Mouse (Mus musculus) myocyte (in vitro differentiated cells): ENCODE data around the gene 4932414N04Rik.

Source experiments
- CEBPB ChIP-seq: IDR thresholded peaks from 2 replicates; pipeline ENCODE4 v1.6.1; 2011; ENCODE audit warnings: mild to moderate bottlenecking, moderate library complexity; ENCODE audit not compliant: poor library complexity, insufficient read depth, severe bottlenecking
- E2F4 ChIP-seq: IDR thresholded peaks from one replicate; pipeline ENCODE4 v1.6.1; 2011; ENCODE audit warnings: mild to moderate bottlenecking, control low read depth, moderate library complexity; ENCODE audit not compliant: insufficient read depth
- MAX ChIP-seq: IDR thresholded peaks from one replicate; pipeline ENCODE4 v1.6.1; 2011; ENCODE audit warnings: low read depth, mild to moderate bottlenecking, control low read depth
- MYOD1 ChIP-seq, 3 experiments: IDR thresholded peaks; one replicate each; pipeline ENCODE4 v1.6.1; 2011; ENCODE audit warnings: control low read depth in 2 of 3, low read depth in 2 of 3, mild to moderate bottlenecking in 2 of 3, moderate library complexity in 1 of 3; ENCODE audit not compliant: insufficient read length in 2 of 3, control insufficient read depth in 1 of 3
- MYOG ChIP-seq, 3 experiments: IDR thresholded peaks; one replicate each; pipeline ENCODE4 v1.6.1; 2011; ENCODE audit warnings: control low read depth in 2 of 3, low read depth in 2 of 3, mild to moderate bottlenecking in 2 of 3; ENCODE audit not compliant: insufficient read length in 2 of 3, control insufficient read depth in 1 of 3, insufficient read depth in 1 of 3
- POLR2A ChIP-seq: IDR thresholded peaks from one replicate; pipeline ENCODE4 v1.6.1; 2011; ENCODE audit warnings: low read depth, mild to moderate bottlenecking, control low read depth, moderate library complexity; ENCODE audit not compliant: insufficient read length
- POLR2AphosphoS2 ChIP-seq: IDR thresholded peaks from one replicate; pipeline ENCODE4 v1.6.1; 2011; ENCODE audit warnings: low read depth, control low read depth; ENCODE audit not compliant: insufficient read length
- REST ChIP-seq: IDR thresholded peaks from one replicate; pipeline ENCODE4 v1.6.1; 2011; ENCODE audit warnings: mild to moderate bottlenecking, control low read depth, moderate library complexity; ENCODE audit not compliant: insufficient read depth, insufficient read length
- SRF ChIP-seq: IDR thresholded peaks from one replicate; pipeline ENCODE4 v1.6.1; 2011; ENCODE audit warnings: low read depth; ENCODE audit not compliant: control insufficient read depth, insufficient read length
- TCF12 ChIP-seq: IDR thresholded peaks from one replicate; pipeline ENCODE4 v1.6.1; 2011; ENCODE audit warnings: mild to moderate bottlenecking, control low read depth; ENCODE audit not compliant: poor library complexity, insufficient read depth, severe bottlenecking
- TCF3 ChIP-seq: IDR thresholded peaks from one replicate; pipeline ENCODE4 v1.6.1; 2011; ENCODE audit warnings: low read depth, control low read depth; ENCODE audit not compliant: insufficient read length
- USF1 ChIP-seq: IDR thresholded peaks from one replicate; pipeline ENCODE4 v1.6.1; 2011; ENCODE audit warnings: low read depth, mild to moderate bottlenecking, control low read depth, moderate library complexity

DNA sequence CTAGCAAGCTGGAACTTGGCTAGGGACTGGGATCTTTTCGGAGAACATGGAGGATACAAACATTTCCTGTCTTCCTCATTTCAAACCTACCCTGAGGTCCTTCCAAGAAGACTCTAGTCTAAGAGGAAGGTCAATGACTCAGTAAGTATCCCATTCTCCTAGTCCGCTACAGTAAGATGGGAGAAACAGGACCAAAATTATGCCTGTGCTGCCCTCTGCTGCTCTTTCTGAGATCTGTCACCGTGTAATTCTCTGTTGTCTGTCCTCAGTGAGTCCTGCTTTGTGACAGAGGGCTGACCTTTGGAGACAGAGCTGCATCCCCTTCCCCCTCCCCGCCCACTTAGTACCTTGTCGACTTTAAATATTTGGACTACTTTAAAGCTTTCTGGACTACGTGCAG lies 100.5 kb downstream of the 4932414N04Rik start:
- no peak for TF ChIP-seq MYOD1 (IDR thresholded peaks at IDR 0.05; ENCODE audit: control insufficient read depth in 1 of 3, insufficient read length in 2 of 3, low read depth in 2 of 3)
- TF ChIP-seq POLR2A, result no peak
- TF ChIP-seq MYOG (IDR thresholded peaks at IDR 0.05; ENCODE audit: control insufficient read depth in 1 of 3, insufficient read depth in 1 of 3, insufficient read length in 2 of 3, low read depth in 2 of 3), result no peak
- TF ChIP-seq TCF3, result no peak
- no peak for TF ChIP-seq POLR2AphosphoS2
- no peak for TF ChIP-seq USF1
- no peak for TF ChIP-seq E2F4
- no peak for TF ChIP-seq MAX
- no peak for TF ChIP-seq SRF
- TF ChIP-seq TCF12, result no peak
- TF ChIP-seq REST, result no peak
- no peak for TF ChIP-seq CEBPB
